Mouse (Mus musculus): ENCODE measurements around the gene Ctrc. TPM values are rescaled to one million over a fixed set of nuclear protein-coding genes. Genes with fewer than 3 reads are reported as not detected.

The Ctrc gene
- polyA plus RNA-seq, 1 experiment from 2014 or later = not detected

DNA sequence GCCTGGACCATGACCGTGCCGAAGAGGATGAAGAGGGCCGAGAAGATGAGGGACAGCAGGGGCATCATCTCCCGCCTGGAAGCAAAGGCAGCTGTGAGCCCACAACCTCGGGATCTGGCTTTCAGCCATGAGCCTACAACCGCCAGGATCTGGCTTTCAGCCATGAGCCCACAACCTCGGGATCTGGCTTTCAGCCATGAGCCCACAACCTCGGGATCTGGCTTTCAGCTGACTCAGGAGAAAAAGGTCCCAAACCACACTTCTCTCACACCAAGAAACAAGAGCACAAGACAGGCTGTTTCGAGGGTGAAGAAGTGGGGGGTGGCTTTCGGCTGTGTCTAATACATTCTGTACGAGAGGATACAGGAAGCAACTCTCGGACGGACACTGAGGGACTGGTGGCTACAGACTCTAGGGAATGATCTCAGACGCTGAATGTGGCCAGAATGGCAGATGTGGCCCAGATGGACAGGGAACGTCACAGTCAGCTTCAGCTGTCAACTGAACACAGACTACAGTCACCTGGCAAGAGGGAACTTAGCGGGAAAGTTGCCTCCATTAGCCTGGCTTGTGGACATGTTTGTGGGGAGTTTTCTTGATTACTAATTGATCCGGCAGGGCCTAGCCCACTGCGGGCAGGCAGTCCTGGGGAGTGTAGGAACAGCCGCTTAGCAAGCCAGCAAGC lies 79.3 kb downstream of the Ctrc start:
- DNase-seq (ENCODE audit: low spot score) = no peak

DNA sequence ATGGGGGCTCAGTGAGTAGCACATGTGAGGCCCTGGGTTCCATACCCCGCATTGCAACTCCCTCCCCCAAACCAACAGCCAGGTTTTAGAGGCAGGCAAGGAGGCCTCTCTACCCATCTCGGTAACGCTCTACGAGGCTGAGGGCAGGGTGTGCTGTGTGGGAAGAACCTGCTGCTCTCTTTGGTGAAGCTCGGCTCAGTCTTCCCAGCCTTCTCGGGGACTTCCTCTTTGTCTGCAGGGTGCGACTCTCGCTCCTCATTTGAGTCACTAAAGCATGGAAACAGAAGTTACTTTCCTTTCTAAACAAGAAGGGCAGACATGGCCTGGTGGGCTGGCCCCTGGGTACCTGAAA lies 79.9 kb downstream of the Ctrc start:
- WGBS = 95% methylated on average over 8 of the region's 8 CpGs
- no peaks in the 10 kb centered on the region for H3K27me3 ChIP-seq (ENCODE audit: low read depth, poor library complexity, severe bottlenecking)
- peaks cover 96% of the 10 kb centered on the region for H3K36me3 ChIP-seq
- no peak for DNase-seq (ENCODE audit: low spot score)
- no peaks in the 10 kb centered on the region for H3K9me3 ChIP-seq (replicated peaks)
- no peak overlapping the region for H3K4me3 ChIP-seq
- H3K27ac ChIP-seq (replicated peaks) = no peak overlapping the region
- H3K4me1 ChIP-seq = no peaks in the 10 kb centered on the region

More for the DNA sequence above, 79.3 kb downstream of the Ctrc start:
- H3K27ac ChIP-seq (replicated peaks) = no peak overlapping the region
- no peaks in the 10 kb centered on the region for H3K27me3 ChIP-seq (ENCODE audit: low read depth, poor library complexity, severe bottlenecking)
- peaks cover 96% of the 10 kb centered on the region for H3K36me3 ChIP-seq
- no peaks in the 10 kb centered on the region for H3K9me3 ChIP-seq (replicated peaks)
- 89% methylated on average over 19 of the region's 19 CpGs for WGBS
- H3K4me3 ChIP-seq = no peak overlapping the region
- H3K4me1 ChIP-seq = no peaks in the 10 kb centered on the region

DNA sequence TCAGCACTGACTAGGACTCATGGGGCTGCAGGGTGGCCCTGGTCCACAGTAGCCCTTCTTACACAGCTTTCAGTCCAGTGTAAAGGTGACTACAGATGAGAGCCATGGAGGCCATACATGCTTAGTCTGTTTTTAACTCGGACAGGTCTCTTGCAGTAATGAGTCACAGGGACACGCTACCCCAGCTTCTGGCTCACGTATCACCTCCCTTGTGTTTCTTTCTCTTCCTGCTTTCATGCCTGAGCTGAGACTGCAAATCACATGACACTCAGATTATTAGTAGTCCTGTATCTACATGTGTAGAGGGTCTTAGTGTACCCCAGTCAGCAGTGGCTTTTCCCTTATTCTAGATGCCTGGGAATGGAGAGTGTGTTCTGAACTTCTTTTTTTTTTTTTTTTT lies 81.2 kb downstream of the Ctrc start:
- Histone ChIP-seq H3K36me3 (peaks cover 89% of the 10 kb centered on the region), H3K27ac (replicated peaks) (no peak overlapping the region), H3K27me3 (ENCODE audit: low read depth, poor library complexity, severe bottlenecking) (no peaks in the 10 kb centered on the region), H3K9me3 (replicated peaks) (no peaks in the 10 kb centered on the region), H3K4me1 (no peaks in the 10 kb centered on the region), H3K4me3 (no peak overlapping the region)
- DNase-seq (ENCODE audit: low spot score) = no peak
- WGBS = 96% methylated on average over 3 of the region's 3 CpGs

Other genes with a start within 250 kb of the Ctrc start
- gene Fblim1, start 240.3 kb downstream of the Ctrc start, polyA plus RNA-seq (2016; fragmentation: Nextera tagmentation; extraction: Ambion mirVana) = 24.5 and 27.5 TPM in 2 replicates
- gene Tmem82, start 227.7 kb downstream of the Ctrc start, polyA plus RNA-seq (2016; fragmentation: Nextera tagmentation; extraction: Ambion mirVana) = 0.98 and 1.3 TPM in 2 replicates
- 0.05 TPM in 1 of 2 replicates, not detected in the other for gene Slc25a34, start 222.5 kb downstream of the Ctrc start, polyA plus RNA-seq (2016; fragmentation: Nextera tagmentation; extraction: Ambion mirVana)
- 2.9 and 4.2 TPM in 2 replicates for gene Plekhm2, start 181.5 kb downstream of the Ctrc start, polyA plus RNA-seq (2016; fragmentation: Nextera tagmentation; extraction: Ambion mirVana)
- gene Rsc1a1, start 160.8 kb downstream of the Ctrc start, polyA plus RNA-seq (2016; fragmentation: Nextera tagmentation; extraction: Ambion mirVana) = 2.2 and 2.4 TPM in 2 replicates
- 23.7 and 24.2 TPM in 2 replicates for gene Ddi2, start 122.9 kb downstream of the Ctrc start, polyA plus RNA-seq (2016; fragmentation: Nextera tagmentation; extraction: Ambion mirVana)
- not detected in 2 replicates for gene Agmat, start 99.7 kb downstream of the Ctrc start, polyA plus RNA-seq (2016; fragmentation: Nextera tagmentation; extraction: Ambion mirVana)
- gene Dnajc16, start 55.4 kb downstream of the Ctrc start, polyA plus RNA-seq (2016; fragmentation: Nextera tagmentation; extraction: Ambion mirVana) = 4.4 and 5.3 TPM in 2 replicates
- gene Casp9, start 52.7 kb downstream of the Ctrc start, polyA plus RNA-seq (2016; fragmentation: Nextera tagmentation; extraction: Ambion mirVana) = 24.4 and 28.8 TPM in 2 replicates
- not detected in 2 replicates for gene Cela2a, start 20.2 kb downstream of the Ctrc start, polyA plus RNA-seq (2016; fragmentation: Nextera tagmentation; extraction: Ambion mirVana)
- 50.1 and 69.2 TPM in 2 replicates for gene Efhd2, start 28.6 kb upstream of the Ctrc start, polyA plus RNA-seq (2016; fragmentation: Nextera tagmentation; extraction: Ambion mirVana)
- gene Fhad1, start 168.7 kb upstream of the Ctrc start, polyA plus RNA-seq (2016; fragmentation: Nextera tagmentation; extraction: Ambion mirVana) = 1.6 and 1.9 TPM in 2 replicates
- 13.3 and 13.6 TPM in 2 replicates for gene Tmem51, start 237.9 kb upstream of the Ctrc start, polyA plus RNA-seq (2016; fragmentation: Nextera tagmentation; extraction: Ambion mirVana)

All from midbrain, embryonic 10.5 days (tissue).